Mouse (Mus musculus): ENCODE results near the gene Sulf2. TPM values are rescaled to one million over a fixed set of nuclear protein-coding genes. Genes with fewer than 3 reads are reported as not detected.

Sulf2 gene
- total and polyA plus RNA-seq, 3 experiments = not detected

- Histone ChIP-seq H3K27me3 (ENCODE audit: control insufficient read depth in 1 of 2, insufficient read depth in 2 of 2, low read length in 2 of 2) (no peaks in the 10 kb centered on the region), H3K9me3 (replicated peaks; ENCODE audit: insufficient read depth, low read length) (no peaks in the 10 kb centered on the region), H3K79me2 (ENCODE audit: control insufficient read depth, insufficient read depth, low read length, poor library complexity) (no peaks in the 10 kb centered on the region), H3K36me3 (ENCODE audit: control insufficient read depth in 1 of 2, insufficient read depth in 2 of 2, low read length in 2 of 2) (no peaks in the 10 kb centered on the region), H3K27ac (ENCODE audit: control insufficient read depth, low read depth, low read length) (no peak overlapping the region), H3K9ac (ENCODE audit: control insufficient read depth, low read depth, low read length, poor library complexity, severe bottlenecking) (no peak overlapping the region), H3K4me1 (ENCODE audit: control insufficient read depth in 1 of 2, insufficient read depth in 2 of 2, low read length in 2 of 2) (no peaks in the 10 kb centered on the region), H3K4me3 (ENCODE audit: control insufficient read depth in 1 of 2, insufficient read depth in 1 of 2, low read depth in 2 of 2, low read length in 2 of 2) (no peak overlapping the region)
- TF ChIP-seq SIN3A (IDR thresholded peaks at IDR 0.05; ENCODE audit: low read length) (no peak), NRF1 (IDR thresholded peaks at IDR 0.05; ENCODE audit: insufficient read depth, low read depth, low read length, poor library complexity, severe bottlenecking) (no peak), MAX (IDR thresholded peaks at IDR 0.05; ENCODE audit: low read length) (no peak), SMC3 (IDR thresholded peaks at IDR 0.05; ENCODE audit: low read depth, low read length) (no peak), HCFC1 (IDR thresholded peaks at IDR 0.05; ENCODE audit: low read depth, low read length) (no peak), ZC3H11A (IDR thresholded peaks at IDR 0.05; ENCODE audit: low read depth, low read length) (no peak), USF1 (IDR thresholded peaks at IDR 0.05; ENCODE audit: low read depth, low read length) (no peak), POLR2AphosphoS5 (IDR thresholded peaks at IDR 0.05; ENCODE audit: borderline replicate concordance, low read depth, low read length) (no peak), GABPA (IDR thresholded peaks at IDR 0.05; ENCODE audit: low read depth, low read length) (no peak), USF2 (IDR thresholded peaks at IDR 0.05; ENCODE audit: borderline replicate concordance in 1 of 2, insufficient read depth in 1 of 2, low read depth in 1 of 2, low read length in 2 of 2) (no peak), ZMIZ1 (IDR thresholded peaks at IDR 0.05; ENCODE audit: low read depth, low read length) (no peak), MYC (IDR thresholded peaks at IDR 0.05; ENCODE audit: low read depth, low read length) (no peak), CTCF (IDR thresholded peaks at IDR 0.05 in 2 of 3, conservative IDR thresholded peaks at IDR 0.05 in 1 of 3; ENCODE audit: control insufficient read depth in 1 of 3, insufficient read depth in 1 of 3, low read depth in 2 of 3, low read length in 3 of 3, poor library complexity in 1 of 3, severe bottlenecking in 1 of 3) (no peak), MXI1 (IDR thresholded peaks at IDR 0.05; ENCODE audit: low read depth, low read length) (no peak)
- DNase-seq (ENCODE audit: low read depth, low spot score) = no peak
These were observed 24.7 kb upstream of the Sulf2 start for GRCm38 (mm10) chr2:166180136-166180649.

GRCm38 (mm10) chr2:166179457-166180101 is 24.1 kb upstream of the Sulf2 start:
- no peak overlapping the region for H3K9ac ChIP-seq (ENCODE audit: control insufficient read depth, low read depth, low read length, poor library complexity, severe bottlenecking)
- no peak overlapping the region for H3K4me3 ChIP-seq (ENCODE audit: control insufficient read depth in 1 of 2, insufficient read depth in 1 of 2, low read depth in 2 of 2, low read length in 2 of 2)
- no peaks in the 10 kb centered on the region for H3K9me3 ChIP-seq (replicated peaks; ENCODE audit: insufficient read depth, low read length)

More at GRCm38 (mm10) chr2:166179457-166180101, 24.1 kb upstream of the Sulf2 start:
- H3K27me3 ChIP-seq (ENCODE audit: control insufficient read depth in 1 of 2, insufficient read depth in 2 of 2, low read length in 2 of 2) = no peaks in the 10 kb centered on the region
- H3K27ac ChIP-seq (ENCODE audit: control insufficient read depth, low read depth, low read length) = no peak overlapping the region
- TF ChIP-seq NRF1 (IDR thresholded peaks at IDR 0.05; ENCODE audit: insufficient read depth, low read depth, low read length, poor library complexity, severe bottlenecking) = no peak
- TF ChIP-seq SMC3 (IDR thresholded peaks at IDR 0.05; ENCODE audit: low read depth, low read length) = no peak
- TF ChIP-seq TCF12 (IDR thresholded peaks at IDR 0.05; ENCODE audit: low read depth, low read length) = no peak
- no peak for TF ChIP-seq MAFK (IDR thresholded peaks at IDR 0.05; ENCODE audit: borderline replicate concordance, low read depth, low read length)
- no peak for TF ChIP-seq CHD2 (IDR thresholded peaks at IDR 0.05; ENCODE audit: low read length)
- no peak for TF ChIP-seq ZC3H11A (IDR thresholded peaks at IDR 0.05; ENCODE audit: low read depth, low read length)
- TF ChIP-seq UBTF (IDR thresholded peaks at IDR 0.05; ENCODE audit: borderline replicate concordance, insufficient read depth, low read depth, low read length) = no peak
- TF ChIP-seq USF1 (IDR thresholded peaks at IDR 0.05; ENCODE audit: low read depth, low read length) = no peak
- DNase-seq (ENCODE audit: low read depth, low spot score) = no peak
- no peaks in the 10 kb centered on the region for H3K4me1 ChIP-seq (ENCODE audit: control insufficient read depth in 1 of 2, insufficient read depth in 2 of 2, low read length in 2 of 2)
- no peaks in the 10 kb centered on the region for H3K79me2 ChIP-seq (ENCODE audit: control insufficient read depth, insufficient read depth, low read length, poor library complexity)
- no peaks in the 10 kb centered on the region for H3K36me3 ChIP-seq (ENCODE audit: control insufficient read depth in 1 of 2, insufficient read depth in 2 of 2, low read length in 2 of 2)
